Mouse (Mus musculus): ENCODE results near the gene Robo2.

DNA sequence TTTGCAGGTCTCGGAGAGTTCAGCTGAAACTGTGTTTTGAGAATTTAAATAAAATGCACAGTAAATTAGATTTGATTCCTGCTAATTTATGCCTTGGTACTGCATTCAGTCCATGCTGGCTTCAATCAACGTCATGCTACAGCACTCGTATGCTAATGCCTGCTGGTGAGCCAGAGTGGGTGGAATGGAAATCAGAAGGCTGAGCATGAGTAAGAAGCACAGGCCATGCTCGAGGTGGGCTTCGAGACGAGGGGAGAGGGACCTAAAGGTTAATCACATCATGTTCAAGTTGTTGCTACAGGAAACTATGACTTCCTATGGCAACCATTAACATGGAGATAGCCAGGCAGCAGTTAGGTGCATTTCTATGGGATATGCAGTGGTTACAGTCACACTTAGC, 420.4 kb downstream of the Robo2 start:
- TF ChIP-seq CTCF (IDR thresholded peaks at IDR 0.05; ENCODE audit: low read depth) = no peak
- no peak for TF ChIP-seq EP300 (IDR thresholded peaks at IDR 0.05; ENCODE audit: low read depth)

Data from heart, postnatal 0 days (tissue).